Mouse (Mus musculus) lung, postnatal 25 days (tissue): ENCODE results near the gene Sphk1.
"Not testable (repeated sequence)": the region's sequence is repeated elsewhere in the genome, so short reads cannot be mapped to it uniquely, and the experiment has no call there.

ENCODE experiments used
- DNase-seq: peaks from one replicate; pipeline ENCODE4 v3.0.0; 2022; ENCODE audit warnings: low spot score

The Sphk1 gene

DNA sequence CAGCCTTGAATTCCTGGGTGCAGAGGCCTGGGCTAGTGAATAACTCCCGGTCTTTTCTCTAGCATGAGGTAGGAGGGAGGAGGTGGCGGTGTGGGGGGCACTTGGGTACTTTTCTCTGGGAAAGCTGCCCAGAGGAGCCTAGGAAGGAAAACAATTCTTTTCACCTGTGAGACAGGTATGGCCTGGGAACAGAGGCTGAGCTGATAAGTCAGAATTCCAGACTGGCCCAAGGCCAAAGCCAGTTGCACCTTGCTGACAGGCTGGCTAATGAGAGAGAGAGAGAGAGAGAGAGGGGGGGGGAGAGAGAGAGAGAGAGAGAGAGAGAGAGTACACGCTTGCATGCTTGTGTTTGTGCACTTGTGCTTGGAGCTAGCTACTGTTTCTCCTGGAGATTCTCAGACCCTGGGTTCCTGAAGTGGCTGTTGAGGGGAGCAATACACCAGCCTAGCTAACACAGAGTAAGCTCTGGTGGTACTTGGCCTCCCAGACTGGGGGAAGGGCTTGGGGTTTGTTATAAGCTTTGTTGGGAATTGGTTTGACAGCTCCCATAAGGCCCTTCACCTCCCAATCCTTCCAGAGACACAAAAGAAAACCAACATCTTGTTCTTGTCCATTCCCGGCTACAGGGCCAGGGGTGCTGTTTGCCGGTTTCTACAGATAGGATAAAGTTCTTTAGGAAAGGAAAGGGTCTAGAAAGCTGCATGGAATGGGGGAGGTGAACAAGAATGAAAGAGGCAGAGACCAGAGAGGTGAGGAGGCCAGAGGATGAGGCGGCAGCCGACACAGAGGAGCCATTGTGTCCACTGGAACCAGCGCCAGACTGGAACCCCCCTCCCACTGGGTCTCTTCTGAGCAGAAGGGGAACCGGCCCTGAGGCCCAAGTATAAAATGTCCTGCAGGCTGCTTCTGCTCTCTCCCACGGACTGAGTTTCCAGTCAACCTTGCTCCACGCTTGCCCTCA lies at the start of gene Sphk1:
Gene Sphk1 (plus strand): TSS at position 739 of the 961 bp plus-strand sequence.
- peak; percentile 62 for DNase-seq

DNA sequence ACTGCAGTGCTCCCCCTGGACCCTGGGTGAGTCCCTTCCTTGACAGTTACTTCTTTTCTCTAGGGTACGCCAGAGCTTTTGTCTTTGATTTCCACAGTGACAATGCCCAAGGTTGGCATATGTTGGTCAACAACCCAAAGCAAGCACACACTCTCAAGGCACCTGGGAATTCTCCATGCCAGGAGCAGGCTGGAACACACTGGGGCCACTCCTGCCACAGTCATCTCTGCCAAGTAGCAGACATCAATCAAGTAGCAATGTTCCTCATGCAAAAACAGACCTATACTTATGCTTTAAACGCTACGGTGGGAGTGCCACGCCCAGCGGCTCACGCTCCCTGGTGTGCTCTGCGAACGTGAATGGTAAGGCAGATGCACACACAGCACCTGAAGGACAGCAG lies 49.8 kb upstream of the Sphk1 start:
- no peak for DNase-seq

DNA sequence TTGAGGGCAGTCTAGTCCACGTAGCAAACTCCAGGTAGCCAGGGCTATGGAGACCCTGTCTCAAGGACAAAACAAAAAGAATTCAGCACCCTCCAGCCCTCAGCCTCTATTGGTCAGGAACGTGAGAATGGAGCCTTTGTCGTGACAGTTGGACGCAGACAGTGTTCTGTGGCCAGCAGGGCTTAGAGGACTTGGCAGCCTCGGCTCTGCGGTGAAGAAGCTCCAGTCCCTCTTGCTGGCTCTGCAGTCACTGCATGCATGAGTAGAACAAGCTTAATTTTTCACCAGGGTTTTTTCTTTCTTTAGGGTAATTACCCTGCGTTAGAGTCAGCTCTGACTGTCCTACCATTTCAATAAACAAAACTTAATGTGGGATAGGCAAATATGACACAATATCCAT lies 48.9 kb upstream of the Sphk1 start:
- no peak for DNase-seq

DNA sequence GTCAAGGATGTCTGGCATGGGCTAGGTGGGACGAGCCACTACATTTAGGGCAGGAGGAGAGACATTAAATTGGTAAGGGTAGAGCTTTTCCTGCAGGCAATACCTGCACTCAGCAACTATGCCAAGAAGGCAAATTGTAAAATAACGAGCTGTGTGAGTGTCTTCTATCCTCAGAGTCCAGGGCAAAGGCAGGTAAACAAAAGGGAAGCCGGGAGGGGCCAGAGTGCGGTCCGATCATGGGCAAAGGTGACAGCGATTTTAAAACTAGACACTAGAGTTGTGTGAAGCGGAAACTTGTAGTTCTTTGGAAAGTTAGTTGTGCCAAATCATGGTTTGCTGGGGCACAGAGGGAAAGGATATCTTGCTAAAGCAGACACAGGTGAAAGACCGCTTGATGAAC lies 46.5 kb upstream of the Sphk1 start:
- no peak for DNase-seq

DNA sequence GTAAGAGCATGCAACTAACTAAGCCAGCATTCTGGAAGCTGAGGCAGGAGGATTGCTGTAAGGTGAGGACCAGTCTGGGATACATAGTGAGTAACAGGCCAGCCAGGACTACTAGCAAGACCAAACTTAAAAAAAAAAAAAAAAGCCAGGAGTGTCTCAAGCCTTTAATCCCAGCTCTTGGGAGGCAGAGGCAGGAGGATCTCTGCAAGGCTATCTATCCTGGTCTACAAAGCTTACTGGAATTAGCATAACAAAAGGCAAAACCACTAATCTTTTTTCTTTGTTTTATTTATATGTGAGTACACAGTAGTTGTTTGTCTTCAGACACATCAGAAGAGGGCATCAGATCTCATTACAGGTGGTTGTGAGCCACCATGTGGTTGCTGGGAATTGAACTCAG lies 42.5 kb upstream of the Sphk1 start:
- no peak for DNase-seq

DNA sequence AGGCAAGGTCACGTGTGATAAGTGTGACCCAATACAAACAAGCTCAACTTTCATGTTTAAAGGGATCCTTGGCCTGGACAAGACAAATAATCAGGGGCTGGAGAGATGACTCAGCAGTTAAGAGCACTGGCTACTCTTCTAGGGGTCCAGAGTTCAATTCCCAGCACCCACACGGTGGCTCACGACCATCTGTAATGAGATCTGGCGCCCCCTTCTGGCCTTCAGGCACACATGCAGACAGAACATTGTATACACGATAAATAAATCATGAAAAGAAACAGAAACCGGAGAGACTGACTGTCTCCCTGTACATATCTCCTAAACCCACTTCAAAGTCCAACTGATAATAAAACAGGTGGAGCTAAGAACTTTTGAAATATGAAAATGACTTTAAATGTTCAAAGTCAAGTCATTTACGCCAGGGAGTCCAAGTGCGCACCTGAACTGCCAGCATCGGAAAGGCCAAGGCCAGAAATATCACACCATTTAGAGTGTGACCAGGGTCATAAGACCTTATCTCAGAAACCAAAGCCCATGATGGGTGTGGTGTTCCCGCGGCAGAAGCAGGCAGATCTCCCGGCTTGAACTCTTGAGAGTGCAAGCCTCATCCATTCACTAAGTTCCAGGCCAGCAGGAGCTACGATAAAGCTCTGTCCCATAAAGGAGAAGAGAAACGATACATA lies 41.9 kb upstream of the Sphk1 start:
- no peak for DNase-seq

DNA sequence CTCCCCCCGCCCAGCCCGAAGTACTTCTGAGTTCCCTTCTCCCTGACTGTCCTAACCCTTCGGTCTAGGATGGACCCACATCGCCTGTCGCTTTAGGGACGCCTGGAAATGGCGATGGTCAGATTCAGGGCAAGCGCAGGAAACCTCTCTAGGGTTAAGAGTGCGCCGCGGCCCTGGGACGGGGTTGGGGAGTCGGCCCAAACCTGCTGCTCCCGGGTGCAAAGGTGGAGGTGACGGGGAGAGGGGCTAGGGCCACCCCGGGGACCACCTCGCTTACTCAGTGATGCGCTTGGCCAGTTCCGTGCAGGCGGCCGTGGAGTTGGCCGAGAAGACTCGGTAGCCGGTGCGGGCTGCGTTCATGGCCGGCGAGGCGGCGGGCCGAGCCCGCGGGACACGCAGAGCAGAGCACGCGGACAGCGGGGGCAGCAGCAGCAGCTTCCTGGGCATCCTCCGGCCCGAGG lies 40.9 kb upstream of the Sphk1 start:
- no peak for DNase-seq

DNA sequence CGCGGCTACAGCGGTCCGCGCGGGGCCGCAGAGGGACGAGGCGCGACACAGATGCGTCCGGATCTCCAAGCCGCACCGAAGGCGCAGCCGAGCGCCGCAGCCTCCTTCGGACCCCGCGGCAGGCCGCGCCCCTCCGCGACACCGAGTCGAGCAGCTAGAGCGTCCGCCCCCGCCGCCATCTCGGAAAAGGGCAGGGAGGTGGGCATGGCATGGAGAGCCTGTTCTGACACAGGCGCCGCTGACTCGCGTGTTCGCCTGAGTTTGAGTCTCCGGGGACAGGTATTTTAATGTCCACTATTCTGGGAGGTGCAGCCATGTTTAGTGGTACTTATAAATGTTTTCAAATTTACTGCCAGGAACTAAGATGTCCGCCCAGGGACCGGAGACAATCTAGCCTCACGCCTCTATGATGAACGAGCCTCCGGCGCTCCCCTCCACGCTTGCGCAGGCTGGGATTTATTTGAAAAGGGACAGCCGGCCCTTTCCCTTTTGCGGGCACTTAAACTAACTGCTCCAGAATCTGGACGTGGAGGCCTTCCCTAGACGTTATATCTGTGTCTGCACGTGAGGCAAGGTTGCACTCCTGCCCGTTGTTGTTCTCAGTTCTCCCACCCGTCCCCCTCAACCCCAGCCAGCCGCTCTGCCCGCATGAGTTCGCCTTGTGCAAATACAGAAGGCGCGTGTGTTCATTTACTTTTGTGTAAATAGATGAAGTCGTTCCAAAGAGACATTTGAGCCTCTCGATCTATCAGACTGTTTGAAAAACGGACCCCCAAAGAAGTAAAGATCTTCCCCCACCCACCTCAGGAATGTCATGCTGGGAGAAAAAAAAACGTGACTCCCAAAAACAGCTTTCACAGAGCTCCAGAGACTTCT lies 40.3 kb upstream of the Sphk1 start:
- DNase-seq, result peak; percentile 88

DNA sequence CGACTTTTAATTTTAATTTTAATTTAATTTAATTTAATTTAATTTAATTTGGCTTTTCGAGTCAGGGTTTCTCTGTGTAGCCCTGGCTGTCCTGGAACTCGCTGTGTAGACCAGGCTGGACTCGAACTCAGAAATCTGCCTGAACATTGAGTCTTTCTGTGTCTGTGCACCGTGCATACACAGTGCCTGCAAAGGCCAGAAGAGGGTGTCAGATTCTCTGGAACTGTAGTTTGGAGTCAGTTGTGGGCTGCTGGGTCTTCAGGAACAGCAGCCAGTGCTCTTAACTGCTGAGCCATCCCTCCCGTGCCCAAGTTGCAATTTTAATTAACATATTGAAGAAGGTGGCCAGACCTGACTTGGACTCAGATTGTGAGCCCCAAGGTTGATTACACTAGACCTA lies 39.4 kb upstream of the Sphk1 start:
- no peak for DNase-seq

DNA sequence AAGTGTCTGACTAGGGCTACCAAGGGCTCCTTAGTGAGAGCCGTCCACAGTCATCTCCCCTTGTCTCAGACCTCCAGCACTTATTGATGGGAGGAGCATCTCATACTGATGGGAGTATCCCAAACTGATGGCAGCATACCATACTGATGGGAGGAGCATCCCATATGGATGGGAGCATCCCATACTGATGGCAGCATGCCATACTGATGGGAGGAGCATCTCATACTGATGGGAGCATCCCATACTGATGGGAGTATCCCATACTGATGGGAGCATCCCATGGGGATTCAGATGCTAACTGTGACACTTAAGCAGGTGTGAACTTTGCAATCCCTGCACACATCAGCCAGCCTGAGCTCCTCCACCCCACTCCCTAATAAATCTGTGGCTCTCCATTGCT lies 38.2 kb upstream of the Sphk1 start:
- not testable (repeated sequence) for DNase-seq

DNA sequence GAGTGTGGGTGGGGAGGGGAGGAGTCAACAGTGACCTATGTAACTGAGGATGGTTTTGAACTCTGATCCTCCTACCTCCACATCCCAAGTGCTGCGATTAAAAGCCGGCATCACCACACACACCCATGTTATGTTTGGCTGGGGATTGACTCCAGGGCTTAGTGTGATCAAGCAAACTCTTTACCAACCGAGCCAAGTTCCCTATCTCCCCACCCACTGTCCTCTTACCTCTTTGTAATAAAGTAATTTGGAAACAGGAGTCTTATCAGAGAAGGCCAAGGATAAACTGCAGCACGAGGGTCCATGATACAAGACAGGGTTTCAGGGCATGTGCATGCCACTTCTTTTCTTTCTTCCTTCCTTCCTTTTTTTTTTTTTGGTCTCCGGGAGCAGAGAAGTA lies 37.5 kb upstream of the Sphk1 start:
- no peak for DNase-seq

DNA sequence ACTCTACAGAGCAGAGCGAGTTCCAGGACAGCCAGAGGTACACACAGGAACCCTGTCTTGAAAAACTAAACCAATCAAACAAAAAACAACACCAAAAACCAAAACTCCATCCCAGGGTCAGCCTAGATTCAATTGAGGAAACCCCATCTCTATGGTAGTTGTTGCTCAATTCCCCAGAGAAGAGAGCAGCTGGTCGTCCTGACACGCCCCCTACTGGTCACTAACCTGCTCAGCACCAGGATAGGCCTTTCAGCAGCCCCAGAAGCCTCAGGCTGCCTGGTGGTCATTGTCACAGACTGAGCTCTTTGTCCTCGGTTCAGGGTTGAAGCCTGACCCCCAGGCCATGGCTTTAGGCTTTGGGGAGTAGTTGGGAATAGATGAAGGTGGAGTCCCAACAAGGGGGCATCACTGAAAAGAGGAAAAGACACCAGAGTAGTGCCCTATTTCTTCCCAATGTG lies 36.9 kb upstream of the Sphk1 start, which contains the start of gene Prpsap1:
Gene Prpsap1 (minus strand): TSS at position 408 of the 458 bp plus-strand sequence.
- peak; percentile 61 for DNase-seq

DNA sequence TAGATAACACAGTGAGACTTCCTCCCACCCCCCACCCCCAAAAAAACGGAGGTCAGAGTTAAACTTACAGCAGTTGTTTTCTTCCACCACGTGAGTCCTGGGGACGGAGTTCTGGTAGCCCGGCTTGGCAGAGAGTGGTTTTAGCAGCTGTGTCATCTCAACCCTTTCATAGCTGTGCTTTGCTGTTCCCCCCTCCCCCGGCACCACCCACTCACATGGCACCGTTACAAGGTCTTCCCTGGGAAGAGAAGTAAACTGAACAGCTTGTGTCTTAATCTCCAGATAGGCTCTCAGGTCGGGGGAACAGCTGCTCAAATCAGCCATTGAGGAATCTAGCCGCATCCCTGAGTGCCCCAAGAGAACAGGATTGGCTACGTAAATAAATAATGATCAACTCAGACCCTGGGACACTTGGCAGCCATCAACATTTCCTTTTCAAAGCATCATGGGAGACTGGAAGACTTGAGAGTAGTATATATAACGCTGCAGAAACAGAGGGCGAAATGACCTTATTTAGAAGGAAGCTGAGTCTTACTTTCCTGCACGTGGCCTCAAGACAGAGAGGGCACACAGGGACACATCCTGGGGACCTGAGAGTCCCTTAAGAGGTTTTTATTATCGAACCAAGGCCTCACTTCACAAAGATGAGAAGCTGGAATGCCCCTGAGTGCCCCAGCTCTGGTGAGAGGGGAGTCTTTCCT lies 36.1 kb upstream of the Sphk1 start:
- DNase-seq, result peak; percentile 73

DNA sequence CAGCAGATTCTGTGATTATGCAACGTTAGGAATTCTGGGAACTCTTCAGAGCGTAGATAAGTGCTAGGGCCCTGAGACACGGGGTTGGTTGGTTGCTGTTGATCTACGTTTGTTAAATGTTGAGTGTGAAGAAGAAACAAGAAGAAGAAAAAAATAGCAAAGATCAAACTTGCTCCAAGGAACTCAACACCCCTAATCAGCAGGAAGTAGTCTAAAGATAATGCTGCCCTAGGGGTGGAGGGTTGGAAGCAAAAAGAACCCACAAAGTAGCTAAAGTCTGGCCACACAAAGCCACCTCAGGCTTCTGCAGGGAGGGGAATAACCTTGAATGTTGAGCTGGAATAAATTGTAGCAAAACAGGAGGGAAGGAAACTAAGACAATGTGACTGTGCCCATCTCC lies 33.4 kb upstream of the Sphk1 start:
- DNase-seq, result no peak

DNA sequence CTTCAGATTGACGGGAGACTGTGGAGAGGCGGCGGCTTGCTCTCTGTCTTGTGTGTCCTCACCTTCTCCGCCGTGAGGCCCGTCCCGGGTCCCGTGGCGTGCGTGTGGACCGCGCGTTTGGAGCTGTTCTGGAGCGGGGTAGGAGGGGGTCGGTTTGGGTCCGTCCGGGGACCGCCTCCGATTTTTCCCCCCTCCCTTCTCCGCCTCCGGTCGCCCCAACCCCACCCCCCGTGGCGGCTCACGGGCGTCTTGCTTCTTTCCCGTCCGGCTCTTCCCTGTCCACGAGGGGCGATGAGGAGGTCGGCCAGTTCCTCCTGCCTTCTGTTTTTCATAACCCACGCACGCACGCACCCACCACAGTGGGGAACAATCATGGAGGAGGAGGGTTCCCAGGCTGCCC lies 32.1 kb upstream of the Sphk1 start:
- DNase-seq, result no peak

DNA sequence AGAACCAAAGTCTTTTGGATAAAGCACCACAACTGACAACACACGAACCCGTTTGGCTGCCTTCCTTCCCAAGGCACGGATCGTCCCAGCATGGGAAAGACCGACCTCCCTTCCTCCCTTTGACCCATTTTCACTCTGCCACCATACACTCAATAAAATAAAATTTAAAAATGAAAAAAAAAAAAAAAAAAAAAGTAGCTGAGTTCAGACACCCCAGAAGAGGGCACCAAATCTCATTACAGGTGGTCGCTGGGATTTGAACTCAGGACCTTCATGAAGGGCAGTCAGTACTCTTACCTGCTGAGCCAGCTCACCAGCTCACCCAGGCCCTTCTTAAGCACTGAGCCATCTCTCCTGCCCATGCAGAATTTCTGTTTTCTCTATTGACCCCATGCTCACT lies 31.7 kb upstream of the Sphk1 start:
- DNase-seq, result no peak

DNA sequence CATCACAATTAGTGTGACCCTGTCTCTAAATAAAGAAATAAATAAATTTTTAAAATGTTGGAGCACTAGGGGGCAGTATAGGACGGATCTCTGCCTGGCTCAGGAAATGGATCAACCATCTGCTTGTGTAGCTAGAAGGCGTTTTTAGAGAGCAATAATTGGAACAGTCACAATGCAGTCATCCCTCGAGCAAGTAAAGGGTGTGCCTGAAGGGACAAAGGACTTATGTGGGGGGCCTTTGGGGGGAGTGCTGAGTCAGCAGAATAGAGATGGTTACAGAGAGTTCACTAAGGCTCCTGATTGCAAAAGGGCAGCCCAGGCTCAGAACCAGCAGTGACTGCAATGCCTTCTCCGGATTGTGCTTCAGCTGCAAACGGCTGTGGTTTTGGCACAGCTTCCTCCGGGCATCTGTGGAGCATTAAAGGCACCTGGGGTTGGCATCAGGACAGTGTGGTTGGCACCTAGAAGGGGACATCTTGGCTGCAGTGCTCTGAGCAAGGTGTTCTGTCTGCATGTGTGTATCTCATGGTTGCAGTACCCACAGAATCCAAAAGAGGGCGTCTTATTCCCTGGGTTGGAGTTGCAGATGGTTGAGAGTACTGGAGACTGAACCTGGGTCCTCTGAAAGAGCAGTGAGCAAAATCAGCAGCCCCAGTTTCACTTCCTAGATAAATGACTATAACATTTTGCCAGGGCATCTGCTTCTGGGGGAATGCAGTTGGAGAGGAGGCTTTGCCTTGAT lies 29.5 kb upstream of the Sphk1 start:
- peak; percentile 54 for DNase-seq

DNA sequence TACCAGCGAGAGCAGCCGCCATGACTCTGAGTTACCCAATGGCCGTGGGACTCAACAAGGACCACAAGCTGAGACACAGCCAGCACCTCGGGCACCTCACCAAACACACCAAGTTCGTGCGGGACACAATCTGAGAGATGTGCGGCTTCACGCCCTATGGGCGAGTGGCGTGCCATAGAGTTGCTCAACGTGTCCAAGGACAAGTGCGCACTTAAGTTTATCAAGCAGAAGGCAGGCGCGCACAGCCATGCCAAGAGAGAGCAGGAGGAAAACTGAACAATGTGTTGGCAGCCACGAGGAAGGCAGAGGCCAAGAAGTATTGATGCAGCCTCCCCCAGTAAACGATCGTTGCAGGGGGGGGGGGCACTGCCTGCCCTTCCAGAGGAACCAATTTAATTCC lies 26.2 kb upstream of the Sphk1 start:
- DNase-seq, result peak; percentile 48

DNA sequence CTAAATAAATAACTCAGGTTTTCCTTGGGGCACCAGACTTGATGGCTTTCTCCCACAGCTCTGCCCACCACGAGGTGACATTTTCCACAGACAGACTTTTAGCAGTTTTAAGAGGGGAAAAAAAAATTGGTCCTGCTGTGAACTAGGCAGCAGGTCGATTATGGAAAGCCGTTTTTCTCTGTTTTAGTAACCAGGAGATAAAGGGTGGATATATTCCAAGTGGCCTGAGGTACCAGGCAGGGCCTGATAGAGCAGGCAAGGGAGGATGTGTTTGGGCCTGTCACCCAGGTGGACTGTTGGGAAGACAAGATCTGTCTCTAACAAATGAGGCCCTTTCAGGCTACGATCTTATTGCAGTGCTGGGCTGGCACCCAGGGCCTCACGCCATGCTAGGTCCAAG lies 25.2 kb upstream of the Sphk1 start:
- no peak for DNase-seq

DNA sequence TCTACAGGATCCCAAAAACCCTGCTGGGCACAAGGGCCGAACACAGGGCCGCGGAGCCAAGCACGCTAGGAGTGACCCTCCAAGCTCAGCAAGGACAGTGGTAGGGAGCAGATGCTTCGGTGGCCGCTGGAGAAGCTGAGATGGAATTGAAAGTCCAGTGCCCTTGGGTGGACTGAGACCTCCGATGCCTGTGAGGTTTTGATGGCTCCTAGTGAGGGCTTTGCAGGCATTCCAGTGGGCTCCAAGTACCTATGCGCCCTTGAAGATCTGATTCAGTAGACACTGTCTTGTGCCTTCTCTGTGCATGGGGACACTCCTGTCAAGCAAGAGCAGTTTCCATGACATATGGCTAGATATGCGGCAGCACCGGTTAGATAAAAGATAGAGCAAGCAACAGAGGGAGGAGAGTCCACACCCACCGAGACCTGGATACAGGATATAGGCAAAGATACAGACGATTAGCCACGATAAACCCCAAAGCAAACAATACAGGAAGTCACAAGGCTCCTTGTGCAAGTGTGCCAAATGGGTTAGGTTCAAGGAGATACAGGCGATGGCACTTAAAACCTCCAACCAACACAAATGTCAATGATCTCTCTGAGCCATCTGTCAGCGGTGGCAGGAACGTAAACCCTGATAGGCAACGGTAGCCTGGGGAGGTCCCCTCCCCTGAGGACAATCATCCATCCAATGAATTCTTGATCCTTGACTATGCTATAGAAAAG lies 24.4 kb upstream of the Sphk1 start:
- no peak for DNase-seq
